Mouse (Mus musculus) right cerebral cortex, adult 18-20 months (tissue): ENCODE measurements around the gene Nelfa.
"Not testable (repeated sequence)": the region's sequence is repeated elsewhere in the genome, so short reads cannot be mapped to it uniquely, and the experiment has no call there.

Experiments used
- DNase-seq: peaks from one replicate; pipeline ENCODE4 v3.0.0; 2022; ENCODE audit warnings: mixed read lengths

Gene Nelfa

GRCm38 (mm10) chr5:33916616-33917015, 19.6 kb downstream of the Nelfa start:
- DNase-seq = not testable (repeated sequence)

GRCm38 (mm10) chr5:33915031-33915430, 21.2 kb downstream of the Nelfa start:
- not testable (repeated sequence) for DNase-seq

GRCm38 (mm10) chr5:33903176-33903575, 33.0 kb downstream of the Nelfa start:
- DNase-seq = no peak

- DNase-seq = no peak
Measured at GRCm38 (mm10) chr5:33902696-33903095, 33.5 kb downstream of the Nelfa start.

- DNase-seq = no peak
Measured at GRCm38 (mm10) chr5:33901278-33901677, 34.9 kb downstream of the Nelfa start.

DNA sequence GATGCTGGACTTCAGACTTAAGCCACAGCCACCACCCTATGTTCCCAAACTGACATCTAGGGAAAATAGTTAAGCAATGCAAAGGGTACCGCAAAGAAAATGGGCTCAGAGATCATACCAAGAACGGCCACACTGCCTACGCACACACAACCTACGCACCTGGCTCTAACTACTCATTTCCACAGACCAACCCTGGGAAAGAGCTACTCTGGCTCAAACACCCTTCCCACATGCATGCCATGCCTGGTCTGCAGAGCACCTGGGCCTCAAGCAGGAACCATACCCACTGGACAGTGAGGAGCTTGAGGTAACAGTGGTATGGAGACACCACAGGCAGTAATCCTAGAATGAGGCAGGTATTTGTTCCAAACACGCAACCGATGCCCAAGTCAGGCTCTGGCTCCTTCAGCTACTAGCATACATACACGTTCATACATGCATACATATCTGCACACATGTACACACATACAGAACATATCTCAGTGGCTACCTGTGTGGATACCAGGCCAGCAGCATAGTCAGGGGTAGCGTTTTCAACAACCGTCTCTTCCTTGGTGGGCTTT, 35.4 kb downstream of the Nelfa start:
- no peak for DNase-seq

DNA sequence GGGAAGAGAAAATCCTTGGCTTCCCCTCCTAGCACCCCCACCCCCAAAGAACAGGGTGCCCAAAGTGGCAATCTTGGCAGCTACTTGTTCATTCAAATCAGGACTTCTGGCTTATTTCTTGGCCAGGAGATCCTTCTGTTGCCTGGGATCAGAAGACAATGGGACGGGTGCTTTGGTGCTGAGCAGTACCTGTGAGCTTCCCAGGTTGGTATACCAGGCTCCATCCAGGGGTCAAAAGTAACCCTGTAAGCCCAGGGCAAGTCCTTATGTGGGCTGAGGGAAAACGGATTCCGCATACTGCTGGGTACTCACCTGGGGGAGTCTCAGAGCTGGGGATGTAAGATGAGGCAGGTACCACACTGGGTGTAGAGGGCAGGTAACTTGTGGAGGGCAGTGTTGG, 36.1 kb downstream of the Nelfa start:
- no peak for DNase-seq

DNA sequence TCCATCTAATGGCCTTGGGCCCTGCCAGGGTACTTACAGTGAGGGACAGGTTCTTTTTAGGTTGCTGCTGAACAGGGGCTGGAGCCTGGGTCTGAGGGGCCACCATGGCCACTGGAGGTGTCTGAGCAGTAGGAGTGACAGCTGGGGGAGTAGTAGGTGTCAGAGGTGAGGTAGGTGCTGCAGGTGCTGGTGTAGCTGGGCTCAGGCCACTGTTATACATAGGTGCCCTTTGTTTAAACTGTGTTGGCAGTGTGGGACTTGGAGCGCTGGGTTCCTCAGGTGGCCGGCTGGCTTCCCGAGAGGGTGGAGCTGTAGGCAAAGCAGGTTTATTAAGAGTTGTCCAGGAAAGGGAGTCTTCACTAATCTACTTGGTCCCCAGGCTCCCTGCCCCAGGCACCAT, 37.0 kb downstream of the Nelfa start:
- DNase-seq = no peak

DNA sequence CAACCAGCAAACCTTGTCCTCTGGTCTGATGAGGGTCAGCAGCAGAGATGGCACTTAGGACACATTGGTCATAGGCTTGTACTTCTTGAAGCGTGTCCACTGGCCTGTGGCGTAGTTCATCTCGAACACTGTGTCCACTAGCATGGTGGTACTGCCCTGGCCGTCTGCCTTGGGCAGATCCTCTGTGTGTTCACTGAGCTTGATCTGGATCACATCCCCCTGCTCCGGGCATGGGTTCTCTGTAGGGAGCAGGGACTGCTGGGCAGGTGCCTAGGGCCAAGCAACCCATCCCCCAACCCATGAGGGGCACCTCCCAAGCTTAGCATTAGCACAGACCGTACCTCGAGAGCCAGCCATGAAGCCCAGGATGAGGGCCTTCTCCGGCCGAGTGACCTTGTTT, 37.5 kb downstream of the Nelfa start:
- no peak for DNase-seq

DNA sequence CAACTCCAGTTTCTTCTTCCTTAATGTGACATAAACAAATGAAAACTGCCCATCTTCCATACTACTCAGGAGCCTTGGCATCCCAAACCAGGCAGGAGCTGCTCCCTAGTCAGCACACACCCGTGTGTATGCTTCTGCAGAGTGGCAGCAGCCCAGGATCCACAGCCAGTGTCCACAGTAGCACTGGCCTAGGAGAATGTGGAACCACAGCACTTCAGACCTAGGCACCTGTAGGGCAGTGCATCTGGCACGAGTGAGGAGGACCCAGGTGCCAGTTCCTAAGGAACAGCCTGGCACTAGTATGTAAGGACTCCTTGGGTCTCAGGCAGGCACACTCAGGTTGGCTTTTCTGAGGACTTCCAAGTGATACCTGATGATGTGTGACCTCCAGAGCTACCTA, 39.1 kb downstream of the Nelfa start:
- DNase-seq = no peak

GRCm38 (mm10) chr5:33895116-33895515, 41.1 kb downstream of the Nelfa start:
- no peak for DNase-seq

- DNase-seq = no peak
Measured at GRCm38 (mm10) chr5:33893406-33893805, 42.8 kb downstream of the Nelfa start.

- no peak for DNase-seq
Measured at GRCm38 (mm10) chr5:33881118-33881517, 55.1 kb downstream of the Nelfa start.

DNA sequence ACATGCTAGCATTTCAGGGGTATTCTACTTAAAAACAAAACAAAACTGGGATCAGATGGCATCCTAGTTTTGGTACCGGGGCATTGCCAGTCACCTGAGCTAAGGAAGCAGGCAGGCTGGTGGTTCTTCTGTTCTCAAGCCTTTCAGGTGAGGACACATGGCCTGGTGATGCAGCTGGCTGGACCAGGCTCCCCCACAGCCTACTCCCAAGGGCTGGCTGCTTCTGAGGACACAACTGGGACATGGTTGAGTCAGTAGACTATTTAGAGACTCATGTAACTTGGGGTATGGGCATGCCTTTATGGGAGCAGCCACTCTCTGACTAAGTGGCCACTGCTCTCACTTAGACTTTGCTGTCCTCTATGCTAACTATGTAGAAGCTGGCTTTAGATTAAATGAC, 60.7 kb downstream of the Nelfa start:
- DNase-seq = no peak

- no peak for DNase-seq
Measured at GRCm38 (mm10) chr5:33857693-33858092, 78.5 kb downstream of the Nelfa start.

DNA sequence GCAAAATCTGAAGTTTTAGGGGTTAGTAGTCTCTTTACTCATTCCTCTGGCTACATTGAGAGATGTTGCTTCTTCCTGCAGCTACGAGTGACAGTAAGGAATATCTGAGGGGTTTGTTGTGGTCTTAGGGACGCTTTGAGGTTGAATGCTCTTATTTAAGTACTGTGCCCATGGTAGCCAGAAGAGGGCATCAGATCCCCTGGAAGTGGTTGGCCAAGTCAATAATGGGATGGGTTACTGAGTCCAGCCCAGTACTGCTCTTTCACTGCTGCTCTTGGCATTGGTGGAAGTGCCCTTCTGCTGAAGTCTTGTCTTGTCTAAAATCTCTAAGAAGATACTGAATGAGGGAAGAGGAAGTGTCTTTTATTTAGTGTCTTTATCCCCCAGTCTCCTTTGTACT, 82.2 kb downstream of the Nelfa start:
- no peak for DNase-seq

DNA sequence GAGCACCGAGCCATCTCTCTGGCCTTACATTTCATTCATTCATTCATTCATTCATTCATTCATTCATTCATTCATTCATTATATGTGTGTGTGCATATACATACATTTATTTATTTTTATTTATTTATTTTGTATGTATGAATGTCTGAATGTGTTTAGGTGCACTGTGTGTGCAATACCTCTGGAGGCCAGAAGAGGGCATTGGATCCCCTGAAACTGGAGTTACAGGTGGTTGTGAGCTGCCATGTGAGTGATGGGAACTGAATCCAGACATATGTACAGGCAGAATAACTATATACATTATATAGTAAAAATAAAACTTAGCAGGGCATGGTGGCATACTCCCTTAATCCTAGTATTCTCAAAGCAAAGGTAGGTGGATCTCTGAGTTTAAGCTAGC, 83.1 kb downstream of the Nelfa start:
- no peak for DNase-seq

- no peak for DNase-seq
Measured at GRCm38 (mm10) chr5:33851466-33851865, 84.7 kb downstream of the Nelfa start.
